Mouse (Mus musculus) layer of hippocampus, adult 11-12 months (tissue): ENCODE data around the gene Ndc80.
"Not testable (repeated sequence)": the region's sequence is repeated elsewhere in the genome, so short reads cannot be mapped to it uniquely, and the experiment has no call there.

Experiments used
- DNase-seq: peaks from one replicate; pipeline ENCODE4 v3.0.0; 2022; ENCODE audit warnings: low spot score

Ndc80 gene

DNA sequence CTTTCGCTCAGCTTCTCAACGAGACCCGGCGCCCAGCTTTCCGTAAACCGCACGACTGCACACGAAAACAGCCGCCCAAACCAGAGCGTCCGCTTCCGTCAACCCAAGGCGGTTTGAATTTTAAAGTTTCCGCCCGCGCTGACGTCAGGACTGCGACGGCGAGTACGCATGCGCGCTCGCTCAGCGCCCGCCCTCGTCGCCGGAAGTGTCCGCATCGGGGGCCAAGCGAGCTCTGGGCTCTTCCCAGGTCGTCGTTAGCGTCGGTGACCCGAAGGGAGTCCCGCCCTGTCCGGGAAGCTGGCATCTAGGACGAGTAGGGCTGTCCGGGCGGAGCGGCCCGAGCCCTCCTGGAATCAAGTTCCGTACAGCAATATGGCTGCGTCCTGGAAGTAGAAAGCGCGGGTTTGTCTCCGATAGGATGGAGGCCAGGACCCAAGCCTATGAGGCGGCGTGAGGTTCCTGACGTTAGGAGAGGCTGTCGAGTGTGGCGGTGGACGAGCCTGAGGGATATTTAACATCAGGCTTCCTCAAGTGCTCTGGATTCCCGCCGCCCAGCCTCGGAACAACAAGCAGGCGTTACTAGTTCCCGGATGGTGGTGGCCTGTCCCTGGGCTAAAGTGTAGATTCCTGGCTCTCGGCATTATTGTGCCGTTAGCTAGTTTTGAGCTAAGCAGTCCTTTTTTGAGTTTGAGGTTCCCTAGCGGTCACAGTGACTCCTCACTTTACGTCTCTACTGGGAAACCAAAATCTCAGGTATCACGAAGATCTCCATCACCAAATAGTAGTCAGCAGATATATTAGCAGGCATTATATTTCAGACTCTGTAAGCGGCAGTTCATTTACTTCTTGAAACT lies at the start of gene Ndc80:
TSS of gene Ndc80 (minus strand) at position 147 of the 854 bp plus-strand sequence.
- peak; percentile 90 for DNase-seq

GRCm38 (mm10) chr17:71561631-71562030 lies 35.0 kb upstream of the Ndc80 start:
- DNase-seq = peak; percentile 19

GRCm38 (mm10) chr17:71552901-71553300 lies 26.2 kb upstream of the Ndc80 start:
- DNase-seq = no peak

- DNase-seq = peak; percentile 82
Measured at GRCm38 (mm10) chr17:71551757-71552451, 25.2 kb upstream of the Ndc80 start, which contains the start of gene Spdya. Spdya (plus strand) TSS chr17:71552061.

DNA sequence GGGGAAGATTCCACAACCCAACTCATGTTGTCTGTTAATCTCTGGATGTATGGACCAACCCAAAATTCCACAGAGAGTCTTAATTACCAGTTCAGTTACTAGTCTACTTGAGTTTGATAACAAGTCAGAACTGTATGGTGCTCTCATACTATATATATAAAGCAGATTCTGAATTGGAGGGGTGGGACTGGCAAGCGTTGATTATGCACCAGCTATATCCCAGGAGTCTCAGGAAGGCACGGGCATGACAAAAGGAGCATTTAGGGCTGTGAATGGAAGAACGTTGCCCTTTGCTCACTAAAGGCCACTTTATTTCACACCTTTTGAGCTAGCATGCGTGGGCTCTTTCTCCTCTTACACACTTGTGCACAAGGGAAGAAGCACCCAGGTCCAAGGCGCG lies 24.7 kb upstream of the Ndc80 start:
- DNase-seq = no peak

GRCm38 (mm10) chr17:71548586-71548985 lies 21.9 kb upstream of the Ndc80 start:
- no peak for DNase-seq

GRCm38 (mm10) chr17:71537164-71537563 lies 10.5 kb upstream of the Ndc80 start:
- no peak for DNase-seq

DNA sequence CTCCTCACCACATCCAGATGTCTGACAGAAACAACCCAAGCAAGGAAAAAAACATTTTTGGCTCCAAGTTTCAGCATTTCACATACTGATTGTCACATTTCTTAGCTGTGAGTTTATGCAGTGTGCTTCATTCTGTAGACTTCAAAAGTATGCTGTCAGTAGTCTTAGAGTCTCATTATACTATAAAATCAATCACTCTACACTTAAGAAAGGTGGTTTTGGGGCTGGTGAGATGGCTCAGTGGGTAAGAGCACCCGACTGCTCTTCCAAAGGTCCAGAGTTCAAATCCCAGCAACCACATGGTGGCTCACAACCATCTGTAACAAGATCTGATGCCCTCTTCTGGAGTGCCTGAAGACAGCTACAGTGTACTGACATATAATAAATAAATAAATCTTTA lies 8.9 kb upstream of the Ndc80 start:
- not testable (repeated sequence) for DNase-seq

DNA sequence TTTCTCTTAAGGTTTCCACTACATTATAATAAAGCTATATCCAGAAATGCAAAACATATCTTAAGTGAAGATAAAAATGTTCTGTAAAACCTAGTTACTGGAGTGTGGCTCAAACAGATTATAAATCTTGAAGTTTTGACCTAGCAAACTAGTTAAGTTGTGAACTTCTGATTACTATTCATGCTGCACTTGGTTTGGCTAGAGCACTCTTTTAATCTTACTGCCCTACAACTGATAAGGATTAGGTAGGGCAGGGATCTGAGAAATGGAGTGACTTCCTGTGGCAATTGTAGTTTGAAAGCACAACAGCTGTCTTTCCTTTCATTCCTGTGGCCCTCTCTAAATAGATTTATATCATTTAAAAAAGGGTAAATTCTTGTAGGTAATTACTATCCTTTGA lies 1.4 kb upstream of the Ndc80 start:
- DNase-seq = no peak

- DNase-seq = no peak
Measured at GRCm38 (mm10) chr17:71526302-71526708, 352 bp downstream of the Ndc80 start.

GRCm38 (mm10) chr17:71510297-71510696 lies 16.4 kb downstream of the Ndc80 start:
- no peak for DNase-seq

GRCm38 (mm10) chr17:71506832-71507231 lies 19.8 kb downstream of the Ndc80 start:
- no peak for DNase-seq

DNA sequence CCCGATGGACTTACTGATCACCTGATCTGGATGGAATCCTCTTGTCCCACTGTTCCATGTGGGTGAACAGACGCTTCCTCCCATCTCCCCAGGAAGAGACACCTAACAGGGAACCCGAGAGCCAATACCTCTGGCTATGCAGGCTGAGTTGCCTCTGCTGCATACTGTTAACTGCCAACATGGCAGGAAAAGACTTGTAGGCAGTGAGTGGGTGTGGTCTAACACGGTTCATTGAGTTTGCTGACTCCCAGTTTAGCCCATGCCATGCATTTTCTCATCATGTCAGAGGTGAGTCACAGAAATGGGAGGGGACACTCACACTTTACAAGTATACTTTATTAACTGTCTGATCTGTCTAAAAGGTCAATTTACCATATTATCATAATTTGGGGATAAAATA lies 30.9 kb downstream of the Ndc80 start:
- no peak for DNase-seq

GRCm38 (mm10) chr17:71491332-71491686 lies 35.3 kb downstream of the Ndc80 start:
- no peak for DNase-seq

GRCm38 (mm10) chr17:71490666-71491331 lies 35.9 kb downstream of the Ndc80 start:
- DNase-seq = no peak

DNA sequence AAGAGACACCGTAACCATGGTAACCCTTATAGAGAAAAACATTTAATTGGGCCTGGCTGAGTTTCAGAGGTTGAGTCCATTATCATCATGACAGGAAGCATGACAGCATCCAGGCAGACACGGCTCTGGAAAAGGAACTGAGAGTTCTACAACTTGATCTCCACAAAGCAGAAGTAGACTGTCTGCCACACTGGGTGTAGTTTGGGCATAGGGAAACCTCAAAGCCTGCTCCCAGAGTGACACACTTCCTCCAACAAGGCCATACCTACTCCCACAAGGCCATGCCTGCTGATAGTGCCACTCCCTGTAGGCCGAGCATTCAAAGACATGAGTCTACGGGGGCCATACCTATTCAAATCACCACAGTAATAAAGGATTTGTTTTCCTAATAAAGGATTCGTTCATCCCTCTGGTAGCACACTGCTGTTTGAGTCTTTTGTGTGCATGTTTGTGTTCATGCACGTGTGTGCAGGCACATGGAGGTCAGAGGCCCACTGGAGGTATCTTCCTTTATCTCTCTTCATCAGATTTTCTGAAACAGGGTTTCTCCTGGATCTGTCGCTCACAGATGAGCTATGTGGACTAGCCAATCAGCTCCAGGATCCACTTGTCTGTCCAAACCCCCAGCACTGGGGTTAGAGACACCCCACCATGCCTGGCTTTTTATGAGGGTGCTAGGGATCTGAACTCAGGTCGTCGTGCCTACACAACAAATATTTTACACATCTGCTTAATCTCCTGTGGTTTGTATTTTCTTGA lies 36.8 kb downstream of the Ndc80 start:
- no peak for DNase-seq

DNA sequence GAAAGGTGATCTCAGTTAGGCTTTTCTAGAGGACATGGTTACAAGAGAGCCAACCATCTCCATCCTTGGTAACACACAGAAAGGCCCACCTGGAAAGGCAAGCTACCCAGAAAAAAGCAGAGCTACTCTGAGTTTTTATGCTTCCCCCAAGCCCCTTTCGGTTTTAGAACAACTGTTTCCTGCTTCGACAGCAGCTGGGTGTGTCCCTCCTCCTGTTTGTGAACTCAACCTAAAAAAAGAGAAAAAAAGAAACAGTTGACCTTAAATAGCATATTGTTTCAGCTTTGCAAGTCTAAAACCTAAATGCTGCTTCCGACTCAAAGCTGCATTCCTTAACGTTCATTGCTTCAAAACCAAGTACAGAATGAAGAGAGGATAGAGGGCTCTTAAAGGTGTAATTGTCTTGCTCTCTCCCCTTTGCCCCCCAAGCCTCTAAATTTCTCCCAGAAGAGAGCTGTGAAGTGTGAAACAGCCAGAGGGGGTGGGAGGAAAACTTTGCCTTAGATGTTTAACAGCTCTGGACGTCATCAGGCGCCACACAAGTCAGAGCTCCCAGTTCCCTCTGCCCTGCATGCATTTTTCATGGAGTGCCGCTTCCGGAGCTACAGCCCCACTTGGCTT lies 40.3 kb downstream of the Ndc80 start:
- peak; percentile 22 for DNase-seq

GRCm38 (mm10) chr17:71485791-71486230 lies 40.8 kb downstream of the Ndc80 start:
- DNase-seq = peak; percentile 40

DNA sequence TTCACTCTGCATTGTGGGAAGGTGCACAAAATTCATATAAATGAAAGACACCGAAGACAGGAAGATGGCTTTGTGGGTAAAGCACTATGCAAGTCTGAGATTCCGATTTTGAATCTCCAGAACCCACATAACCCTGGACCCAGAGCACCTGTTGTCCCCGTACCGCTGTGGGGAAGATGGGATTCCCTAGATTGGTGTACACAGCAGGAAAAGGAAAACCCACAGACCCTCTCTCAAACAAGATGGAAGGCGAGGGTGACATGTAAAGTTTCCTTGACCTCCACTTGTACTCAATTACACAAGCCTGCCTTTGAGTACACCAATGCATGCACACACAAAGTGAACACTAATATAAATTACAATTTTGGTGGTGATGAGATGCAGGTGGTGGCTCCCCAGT lies 41.9 kb downstream of the Ndc80 start:
- no peak for DNase-seq

- no peak for DNase-seq
Measured at GRCm38 (mm10) chr17:71483418-71484060, 43.1 kb downstream of the Ndc80 start.

DNA sequence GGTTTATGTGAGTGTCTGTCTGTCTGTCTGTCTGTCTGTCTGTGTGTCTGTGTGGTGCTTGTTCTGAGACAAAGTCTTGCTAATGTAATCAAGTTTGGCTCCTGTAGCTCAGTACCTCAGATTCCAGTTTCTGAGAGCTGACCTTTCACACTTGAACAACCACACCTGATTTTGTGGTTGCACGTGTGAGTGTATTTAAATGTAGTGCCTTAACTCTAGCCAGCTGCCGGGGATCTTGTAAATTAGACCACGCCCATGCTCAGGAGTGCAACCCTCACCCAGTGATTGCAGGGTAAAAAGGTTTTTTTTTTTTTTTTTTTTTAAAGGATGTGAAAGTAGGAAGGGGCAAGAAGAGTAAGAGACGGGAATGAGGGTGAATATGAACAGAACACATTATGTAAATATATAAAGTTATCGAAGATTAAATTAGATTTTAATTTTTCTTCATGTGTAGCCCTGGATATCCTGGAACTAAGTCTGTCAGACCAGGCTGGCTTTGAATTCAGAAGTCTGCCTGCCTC lies 47.2 kb downstream of the Ndc80 start:
- no peak for DNase-seq
